Mouse (Mus musculus) small intestine, adult 2 months (tissue): ENCODE measurements around the gene Anxa11. TPM values are rescaled to one million over a fixed set of nuclear protein-coding genes. Genes with fewer than 3 reads are reported as not detected.
"Not testable (repeated sequence)": the region's sequence is repeated elsewhere in the genome, so short reads cannot be mapped to it uniquely, and the experiment has no call there.

Experiments
- H3K27ac ChIP-seq: fragments of 200-500 bp; 2 replicates; pipeline ENCODE4 v1.5.1; 2012; ENCODE audit warnings: low read depth, low read length, control low read depth, inconsistent platforms; ENCODE audit not compliant: insufficient read depth
- H3K27me3 ChIP-seq: fragments of 200-500 bp; 2 replicates; pipeline ENCODE4 v1.6.1; 2012; ENCODE audit warnings: mild to moderate bottlenecking, moderate library complexity, low read length, inconsistent platforms; ENCODE audit not compliant: control insufficient read depth, insufficient read depth
- H3K36me3 ChIP-seq: fragments of 200-500 bp; 2 replicates; pipeline ENCODE4 v1.6.1; 2012; ENCODE audit warnings: mild to moderate bottlenecking, low read length, control low read depth, inconsistent platforms; ENCODE audit not compliant: control insufficient read depth, insufficient read depth
- H3K4me1 ChIP-seq: fragments of 200-500 bp; 2 replicates; pipeline ENCODE4 v1.6.1; 2012; ENCODE audit warnings: low read length, inconsistent platforms, mixed read lengths; ENCODE audit not compliant: control insufficient read depth, insufficient read depth, insufficient read length
- H3K4me3 ChIP-seq: fragments of 200-500 bp; 2 replicates; pipeline ENCODE4 v1.5.1; 2012; ENCODE audit warnings: low read depth, mild to moderate bottlenecking, control low read depth, inconsistent platforms, low read length, moderate library complexity
- CTCF ChIP-seq: fragments of 200-500 bp; IDR thresholded peaks from 2 replicates; pipeline ENCODE4 v1.5.1; 2012; ENCODE audit warnings: low read depth, mild to moderate bottlenecking, control low read depth, inconsistent platforms, low read length, moderate library complexity, mixed read lengths; ENCODE audit not compliant: insufficient replicate concordance, insufficient read length; ENCODE audit errors: extremely low read depth
- POLR2A ChIP-seq: fragments of 200-500 bp; IDR thresholded peaks from 2 replicates; pipeline ENCODE4 v1.6.1; 2012; ENCODE audit warnings: low read depth, mild to moderate bottlenecking, control low read depth, inconsistent platforms, low read length, moderate library complexity
- WGBS: fragments of 180-500 bp; shearing (Covaris S2); methylation state at CpG from one replicate; pipeline ENCODE4 v1.1.7; 2018; 5-methylcytosine and 5-hydroxymethylcytosine counted together
- polyA plus RNA-seq: library from polyadenylated mRNA; depleted of rRNA; stranded (reverse); fragments of >200 nt; gene quantifications from 2 replicates; pipeline ENCODE4 v1.2.3, GENCODE M21; 2012

Gene Anxa11
- polyA plus RNA-seq, 1 experiment: 153 TPM

- no peaks in the 10 kb centered on the region for H3K27me3 ChIP-seq
- H3K36me3 ChIP-seq: no peaks in the 10 kb centered on the region
- H3K4me1 ChIP-seq: no peaks in the 10 kb centered on the region
- H3K27ac ChIP-seq: no peak overlapping the region
- no peak for TF ChIP-seq POLR2A
- no peak for TF ChIP-seq CTCF
- H3K4me3 ChIP-seq: no peak overlapping the region
Observed at GRCm38 (mm10) chr14:25802511-25802910, 39.4 kb upstream of the Anxa11 start.

- WGBS: 84% methylated on average over 3 of the region's 3 CpGs
- H3K4me1 ChIP-seq: no peaks in the 10 kb centered on the region
- no peaks in the 10 kb centered on the region for H3K36me3 ChIP-seq
- H3K4me3 ChIP-seq: no peak overlapping the region
- no peak for TF ChIP-seq CTCF
- no peak for TF ChIP-seq POLR2A
- H3K27ac ChIP-seq: no peak overlapping the region
- no peaks in the 10 kb centered on the region for H3K27me3 ChIP-seq
Observed at GRCm38 (mm10) chr14:25803246-25803809, 38.6 kb upstream of the Anxa11 start.

GRCm38 (mm10) chr14:25805871-25806270 lies 36.1 kb upstream of the Anxa11 start:
- Histone ChIP-seq H3K36me3 (no peaks in the 10 kb centered on the region), H3K4me3 (no peak overlapping the region), H3K27me3 (no peaks in the 10 kb centered on the region), H3K4me1 (no peaks in the 10 kb centered on the region), H3K27ac (no peak overlapping the region)
- TF ChIP-seq POLR2A (no peak), CTCF (no peak)
- WGBS: 80% methylated on average over 7 of the region's 7 CpGs

GRCm38 (mm10) chr14:25806561-25806960 lies 35.4 kb upstream of the Anxa11 start:
- TF ChIP-seq CTCF: no peak
- TF ChIP-seq POLR2A: no peak
- no peak overlapping the region for H3K4me3 ChIP-seq
- H3K36me3 ChIP-seq: no peaks in the 10 kb centered on the region
- H3K27me3 ChIP-seq: no peaks in the 10 kb centered on the region
- 75% methylated on average over 7 of the region's 7 CpGs for whole genome bisulfite sequencing
- no peaks in the 10 kb centered on the region for H3K4me1 ChIP-seq
- no peak overlapping the region for H3K27ac ChIP-seq

- WGBS: 77% methylated on average over 1 of the region's 1 CpGs
Observed at GRCm38 (mm10) chr14:25811026-25811425, 30.9 kb upstream of the Anxa11 start.

GRCm38 (mm10) chr14:25814140-25814539 lies 27.8 kb upstream of the Anxa11 start:
- Histone ChIP-seq H3K4me1 (no peaks in the 10 kb centered on the region), H3K27ac (no peak overlapping the region), H3K36me3 (no peaks in the 10 kb centered on the region), H3K27me3 (no peaks in the 10 kb centered on the region), H3K4me3 (no peak overlapping the region)
- TF ChIP-seq POLR2A (no peak), CTCF (no peak)

More at GRCm38 (mm10) chr14:25811026-25811425, 30.9 kb upstream of the Anxa11 start:
- H3K4me1 ChIP-seq, H3K27me3 ChIP-seq, H3K36me3 ChIP-seq, H3K27ac ChIP-seq, H3K4me3 ChIP-seq: not testable (repeated sequence)

- Histone ChIP-seq H3K36me3 (no peaks in the 10 kb centered on the region), H3K4me3 (no peak overlapping the region), H3K27me3 (no peaks in the 10 kb centered on the region), H3K4me1 (no peaks in the 10 kb centered on the region), H3K27ac (no peak overlapping the region)
- WGBS: 9% methylated on average over 9 of the region's 9 CpGs
- TF ChIP-seq POLR2A: no peak
- TF ChIP-seq CTCF: peak; percentile 96
Observed at GRCm38 (mm10) chr14:25816416-25816815, 25.5 kb upstream of the Anxa11 start.

- TF ChIP-seq POLR2A (no peak), CTCF (no peak)
- no peaks in the 10 kb centered on the region for H3K27me3 ChIP-seq
- H3K36me3 ChIP-seq: no peaks in the 10 kb centered on the region
- WGBS: 90% methylated on average over 1 of the region's 1 CpGs
- H3K4me3 ChIP-seq: no peak overlapping the region
- peaks cover 8% of the 10 kb centered on the region; the same call in 1 of the 2 replicates for H3K4me1 ChIP-seq
- H3K27ac ChIP-seq: no peak overlapping the region
Observed at GRCm38 (mm10) chr14:25822584-25822983, 19.4 kb upstream of the Anxa11 start.
